Mouse (Mus musculus): Measurements from ENCODE around the gene AC109138.7.

DNA sequence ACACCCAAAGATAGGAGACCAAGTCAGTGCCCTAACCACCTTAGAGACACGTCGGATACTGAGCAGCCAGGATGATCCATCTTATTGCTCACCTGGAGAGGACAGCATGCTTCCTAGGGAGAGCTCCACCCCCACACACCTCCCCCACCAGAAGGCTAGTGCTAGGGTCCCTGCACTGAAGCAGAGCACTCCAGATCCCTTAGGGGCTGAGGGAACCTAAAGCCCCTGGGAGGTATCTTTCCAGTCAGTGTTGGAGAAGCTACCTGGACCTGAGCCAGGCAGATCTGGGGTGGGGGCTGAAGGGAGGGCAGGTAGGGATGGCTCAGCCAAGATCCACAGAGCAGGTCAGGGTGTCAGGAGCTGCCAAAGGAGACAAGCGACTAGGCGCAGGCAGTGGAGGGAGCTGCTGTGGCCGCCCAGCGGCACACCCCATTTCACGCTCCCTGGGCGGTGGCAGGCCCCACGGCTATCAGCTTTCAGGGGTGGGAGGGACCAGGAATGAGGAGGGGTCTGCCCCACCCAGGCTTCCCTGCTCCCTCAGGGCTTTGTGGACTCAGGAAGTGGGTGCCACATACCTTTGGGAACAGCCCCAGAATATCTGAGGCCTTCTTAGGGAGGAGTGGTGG lies 15.4 kb downstream of the AC109138.7 start:
- TF ChIP-seq CTCF (IDR thresholded peaks at IDR 0.05; ENCODE audit: low read depth, low read length) (no peak), POLR2A (IDR thresholded peaks at IDR 0.05; ENCODE audit: extremely low read depth, insufficient read depth, low read length) (no peak)
